In genomic region chr9:104272057-104272456, GRCm38 (mm10) we compare ENCODE assay signal across 21 mouse cellular contexts. TPM values are rescaled to one million over a fixed set of nuclear protein-coding genes. Genes with fewer than 3 reads are reported as not detected.
DNase-seq lines count a peak whose midpoint lies in the region; TF ChIP-seq lines count a peak whose summit lies in the region.
"Had no signal": no experiment of that assay in that cellular context is flagged by ENCODE, and none has a peak within 500 bp of the region (broad histone marks: within the 10 kb centered on the region; RNA-seq: fewer than 3 reads in every experiment).

No protein-coding gene starts in this region.

- H3K27ac ChIP-seq in MEL (ENCODE audit: control insufficient read depth, low read depth, low read length) (peak overlapping the region; percentile 15; the same call in 1 of the 2 replicates), macrophage (peak overlapping the region; percentile 32)
- peak overlapping the region; percentile 46; the same call in 1 of the 2 replicates for H3K27ac ChIP-seq in bone marrow macrophage, adult 2 months (ENCODE audit: insufficient read depth, low read depth, low read length)
- H3K27ac ChIP-seq in heart, adult 2 months, result no peak overlapping the region
- H3K27ac ChIP-seq: embryonic facial prominence, embryonic 10.5 days; embryonic facial prominence, embryonic 12.5 days; forebrain, embryonic 13.5 days; forebrain, embryonic 15.5 days had no signal

- H3K4me1 ChIP-seq in MEL (ENCODE audit: control insufficient read depth in 1 of 2, insufficient read depth in 2 of 2, low read length in 2 of 2), result peaks cover 4 to 19% of the 10 kb centered on the region in 2 experiments
- peaks cover 18% of the 10 kb centered on the region for H3K4me1 ChIP-seq in bone marrow macrophage, adult 2 months (ENCODE audit: control insufficient read depth, insufficient read depth, low read length)
- H3K4me1 ChIP-seq in heart, adult 2 months (ENCODE audit: control insufficient read depth, insufficient read depth, low read length), result no peaks in the 10 kb centered on the region
- H3K4me1 ChIP-seq: embryonic facial prominence, embryonic 10.5 days; embryonic facial prominence, embryonic 12.5 days; forebrain, embryonic 13.5 days; forebrain, embryonic 15.5 days had no signal

- H3K4me3 ChIP-seq in MEL (ENCODE audit: control insufficient read depth in 1 of 2, insufficient read depth in 1 of 2, low read depth in 2 of 2, low read length in 2 of 2) (no peak overlapping the region), macrophage (ENCODE audit: inconsistent target) (no peak overlapping the region)
- H3K4me3 ChIP-seq in bone marrow macrophage, adult 2 months (ENCODE audit: insufficient read depth, low read length), result no peak overlapping the region
- H3K4me3 ChIP-seq in heart, adult 2 months, result no peak overlapping the region
- H3K4me3 ChIP-seq: embryonic facial prominence, embryonic 10.5 days; embryonic facial prominence, embryonic 12.5 days; forebrain, embryonic 13.5 days; forebrain, embryonic 15.5 days had no signal

- DNase-seq in MEL (ENCODE audit: low read depth, low spot score), result peak; percentile 55
- no peak for DNase-seq in heart, adult 2 months
- DNase-seq in adrenal gland, postnatal 36 days, result no peak
- DNase-seq in right cerebral cortex, postnatal 14 days, result no peak
- DNase-seq: adrenal gland, adult 8-10 months; adrenal gland, postnatal 14 days; B cell, adult 2 months; cerebellum, adult 11 months; cerebellum, adult 18-20 months; cerebellum, adult 8-10 months; cerebellum, adult 9-11 months; cerebellum, postnatal 25 days had no signal

- TF ChIP-seq EP300 in MEL (IDR thresholded peaks at IDR 0.05; ENCODE audit: low read depth in 1 of 2, low read length in 2 of 2), result peak; percentile 48 to 53; a peak in 2 of 4 replicates
- TF ChIP-seq EP300 in heart, adult 2 months (IDR thresholded peaks at IDR 0.05; ENCODE audit: insufficient read depth, low read depth, low read length), result no peak

- TF ChIP-seq CTCF in MEL (IDR thresholded peaks at IDR 0.05 in 2 of 3, conservative IDR thresholded peaks at IDR 0.05 in 1 of 3; ENCODE audit: control insufficient read depth in 1 of 3, insufficient read depth in 1 of 3, low read depth in 2 of 3, low read length in 3 of 3, poor library complexity in 1 of 3, severe bottlenecking in 1 of 3), result no peak
- TF ChIP-seq CTCF in bone marrow macrophage, adult 2 months (IDR thresholded peaks at IDR 0.05; ENCODE audit: low read depth, low read length), result no peak
- no peak for TF ChIP-seq CTCF in heart, adult 2 months (IDR thresholded peaks at IDR 0.05)

- 67% methylated on average over 3 of the region's 4 CpGs for WGBS in macrophage (ENCODE audit: missing documents)
- WGBS in heart, adult 2 months, result 74% methylated on average over 4 of the region's 4 CpGs

- H3K36me3 ChIP-seq in MEL (ENCODE audit: control insufficient read depth in 1 of 2, insufficient read depth in 2 of 2, low read length in 2 of 2) (peaks cover 0 to 10% of the 10 kb centered on the region in 2 experiments; a peak in 2 of 4 replicates), macrophage (ENCODE audit: inconsistent target) (no peaks in the 10 kb centered on the region)
- no peaks in the 10 kb centered on the region for H3K36me3 ChIP-seq in heart, adult 2 months (ENCODE audit: control insufficient read depth, insufficient read depth, low read length)
- H3K36me3 ChIP-seq: embryonic facial prominence, embryonic 10.5 days; embryonic facial prominence, embryonic 12.5 days; forebrain, embryonic 15.5 days; G1E had no signal

- TF ChIP-seq RAD21 in MEL (IDR thresholded peaks at IDR 0.05; ENCODE audit: low read depth, low read length), result no peak

- intact Hi-C loops in heart, adult 2 months (cut with DNase I), result no loop called here

- no peaks in the 10 kb centered on the region for H3K9me3 ChIP-seq in MEL (replicated peaks; ENCODE audit: insufficient read depth, low read length)
- H3K9me3 ChIP-seq: embryonic facial prominence, embryonic 10.5 days; embryonic facial prominence, embryonic 12.5 days; forebrain, embryonic 13.5 days; forebrain, embryonic 15.5 days; G1E had no signal

- no peaks in the 10 kb centered on the region for H3K27me3 ChIP-seq in MEL (ENCODE audit: control insufficient read depth in 1 of 2, insufficient read depth in 2 of 2, low read length in 2 of 2)
- no peaks in the 10 kb centered on the region for H3K27me3 ChIP-seq in heart, adult 2 months (ENCODE audit: control insufficient read depth, insufficient read depth, low read length)
- H3K27me3 ChIP-seq: CH12.LX; embryonic facial prominence, embryonic 12.5 days; forebrain, embryonic 15.5 days; Patski had no signal

- no peak overlapping the region for H3K9ac ChIP-seq in MEL (ENCODE audit: control insufficient read depth, low read depth, low read length, poor library complexity, severe bottlenecking)
- no peak overlapping the region for H3K9ac ChIP-seq in heart, adult 2 months (ENCODE audit: low read depth, low read length)
- H3K9ac ChIP-seq: embryonic facial prominence, embryonic 12.5 days; forebrain, embryonic 13.5 days; forebrain, embryonic 15.5 days had no signal

- H3K79me2 ChIP-seq in MEL (ENCODE audit: control insufficient read depth, insufficient read depth, low read length, poor library complexity), result no peaks in the 10 kb centered on the region
- H3K79me2 ChIP-seq in macrophage (ENCODE audit: inconsistent target), result no peaks in the 10 kb centered on the region
- no peaks in the 10 kb centered on the region for H3K79me2 ChIP-seq in heart, adult 2 months (replicated peaks; ENCODE audit: control insufficient read depth, insufficient read depth, low read length)

- TF ChIP-seq POLR2A in MEL (IDR thresholded peaks at IDR 0.05; ENCODE audit: control insufficient read depth in 1 of 2, insufficient read depth in 1 of 2, low read depth in 1 of 2, low read length in 2 of 2, poor library complexity in 1 of 2), result no peak
- no peak for TF ChIP-seq POLR2A in bone marrow macrophage, adult 2 months (IDR thresholded peaks at IDR 0.05; ENCODE audit: borderline replicate concordance, low read depth, low read length)
- TF ChIP-seq POLR2A in heart, adult 2 months (IDR thresholded peaks at IDR 0.05; ENCODE audit: insufficient read depth, low read depth, low read length), result no peak

TF ChIP-seq in MEL, 35 proteins besides CTCF, POLR2A, EP300 and RAD21:
- peak; percentile 34; the same call in 1 of the 2 replicates for TF ChIP-seq SIN3A (IDR thresholded peaks at IDR 0.05; ENCODE audit: low read length)
- 0 out of 2 replicates have a peak, but pooled peaks have one; percentile 49 for TF ChIP-seq MAZ (IDR thresholded peaks at IDR 0.05; ENCODE audit: low read depth, low read length)
- TF ChIP-seq ETS1 (IDR thresholded peaks at IDR 0.05; ENCODE audit: low read depth, low read length), result peak; percentile 47
- TF ChIP-seq RCOR1 (IDR thresholded peaks at IDR 0.05; ENCODE audit: low read depth, low read length), result peak; percentile 30; the same call in 1 of the 2 replicates
- TF ChIP-seq MYB (IDR thresholded peaks at IDR 0.05; ENCODE audit: low read depth, low read length), result no peak

RNA-seq across cellular contexts. Expression of gene Dnajc13, which starts 9.3 kb away (rescaled TPM):
- 24.1 and 26.4 TPM in 2 replicates for total RNA-seq in MEL (2012; rRNA removed)
- polyA plus RNA-seq in MEL (2012; ENCODE audit: insufficient read depth in 1 of 2, insufficient read length in 2 of 2, low read depth in 1 of 2, low replicate concordance in 2 of 2, missing spikeins in 1 of 2) (10 to 100 TPM; 31.1 to 59.0 TPM), macrophage (2018) (52.3 to 82.4 TPM (median 64.2 TPM) in 3 replicates)
- polyA plus RNA-seq in bone marrow macrophage, adult 2 months (2012; ENCODE audit: insufficient read depth, insufficient read length, missing spikeins), result 65.0 and 86.1 TPM in 2 replicates
- total RNA-seq in macrophage (2018; cell fraction: chromatin; rRNA removed), result 100 to 1,000 TPM; 190 to 627 (median 375) TPM
- 100 to 1,000 TPM in 5 of 26 experiments, 10 to 100 TPM in 21; 53.0 to 119 (median 86.7) TPM for total RNA-seq in macrophage (2018; cell fraction: cytosol; rRNA removed)
- 100 to 1,000 TPM; 141 to 415 (median 213) TPM for total RNA-seq in macrophage (2018; cell fraction: nucleus; rRNA removed)
- 10 to 100 TPM; 29.2 to 31.6 TPM for total RNA-seq in heart, adult 2 months (2021)
- 31.0 and 32.3 TPM in 2 replicates for polyA plus RNA-seq in heart, adult 2 months (2012; rRNA removed)
- 10 to 100 TPM; 43.0 to 46.9 TPM for total RNA-seq in adrenal gland, postnatal 36 days (2021)
